Mouse (Mus musculus) MEL (cell line): ENCODE measurements around the gene Il10. TPM values are rescaled to one million over a fixed set of nuclear protein-coding genes. Genes with fewer than 3 reads are reported as not detected.

Experiments used
- DNase-seq: peaks from one replicate; pipeline ENCODE4 v3.0.0; 2011; ENCODE audit warnings: low read depth, low spot score
- H3K27ac ChIP-seq: 2 replicates; pipeline ENCODE4 v1.5.1; 2012; ENCODE audit warnings: low read depth, mild to moderate bottlenecking, control low read depth, low read length, moderate library complexity; ENCODE audit not compliant: control insufficient read depth
- H3K27me3 ChIP-seq, 2 experiments: fragments of 150-350 bp in 1 of 2; sonication (generic) in 1 of 2; 2 replicates each; pipeline ENCODE4 v1.6.1; 2012; ENCODE audit warnings: low read length in 2 of 2, mild to moderate bottlenecking in 2 of 2, improper control_type of control experiment in 1 of 2, moderate library complexity in 1 of 2; ENCODE audit not compliant: insufficient read depth in 2 of 2, control insufficient read depth in 1 of 2
- H3K36me3 ChIP-seq, 2 experiments: 2 replicates each; pipeline ENCODE4 v1.6.1; 2012 to 2014; ENCODE audit warnings: low read length in 2 of 2, improper control_type of control experiment in 1 of 2, inconsistent platforms in 1 of 2, mild to moderate bottlenecking in 1 of 2; ENCODE audit not compliant: insufficient read depth in 2 of 2, control insufficient read depth in 1 of 2
- H3K4me1 ChIP-seq, 2 experiments: fragments of 150-350 bp in 1 of 2; sonication (generic) in 1 of 2; 2 replicates each; pipeline ENCODE4 v1.6.1; 2012; ENCODE audit warnings: low read length in 2 of 2, improper control_type of control experiment in 1 of 2, mild to moderate bottlenecking in 1 of 2; ENCODE audit not compliant: insufficient read depth in 2 of 2, control insufficient read depth in 1 of 2
- H3K4me3 ChIP-seq, 2 experiments: fragments of 150-350 bp in 1 of 2; sonication (generic) in 1 of 2; 2 replicates each; pipeline ENCODE4 v1.5.1; 2012; ENCODE audit warnings: low read depth in 2 of 2, low read length in 2 of 2, mild to moderate bottlenecking in 2 of 2, moderate library complexity in 2 of 2, control low read depth in 1 of 2, improper control_type of control experiment in 1 of 2; ENCODE audit not compliant: control insufficient read depth in 1 of 2, insufficient read depth in 1 of 2
- H3K79me2 ChIP-seq: 2 replicates; pipeline ENCODE4 v1.6.1; 2012; ENCODE audit warnings: mild to moderate bottlenecking, low read length, moderate library complexity; ENCODE audit not compliant: control insufficient read depth, poor library complexity, insufficient read depth
- H3K9ac ChIP-seq: 2 replicates; pipeline ENCODE4 v1.6.1; 2012; ENCODE audit warnings: low read depth, mild to moderate bottlenecking, control low read depth, low read length, moderate library complexity; ENCODE audit not compliant: control insufficient read depth, poor library complexity, severe bottlenecking
- H3K9me3 ChIP-seq: fragments of 150-350 bp; sonication (generic); replicated peaks from 2 replicates; pipeline ENCODE4 v1.6.1; 2012; ENCODE audit warnings: mild to moderate bottlenecking, low read length, improper control_type of control experiment, moderate library complexity; ENCODE audit not compliant: insufficient read depth
- CTCF ChIP-seq, 3 experiments: IDR thresholded peaks in 2 of 3; conservative IDR thresholded peaks in 1 of 3; 2 replicates each; pipeline ENCODE4 v1.5.1; 2011 to 2012; ENCODE audit warnings: low read length in 3 of 3, low read depth in 2 of 3, mild to moderate bottlenecking in 2 of 3, improper control_type of control experiment in 1 of 3, inconsistent platforms in 1 of 3, mixed read lengths in 1 of 3, moderate library complexity in 1 of 3; ENCODE audit not compliant: control insufficient read depth in 1 of 3, insufficient read depth in 1 of 3, poor library complexity in 1 of 3, severe bottlenecking in 1 of 3
- E2F4 ChIP-seq: IDR thresholded peaks from 2 replicates; pipeline ENCODE4 v1.6.1; 2011; ENCODE audit warnings: low read depth, low read length, improper control_type of control experiment, borderline replicate concordance
- ELF1 ChIP-seq: IDR thresholded peaks from 2 replicates; pipeline ENCODE4 v1.6.1; 2014; ENCODE audit warnings: low read depth, mild to moderate bottlenecking, inconsistent platforms, low read length, improper control_type of control experiment, moderate library complexity
- HCFC1 ChIP-seq: IDR thresholded peaks from 2 replicates; pipeline ENCODE4 v1.6.1; 2012; ENCODE audit warnings: low read depth, mild to moderate bottlenecking, inconsistent platforms, low read length, improper control_type of control experiment, moderate library complexity
- JUND ChIP-seq: IDR thresholded peaks from 2 replicates; pipeline ENCODE4 v1.6.1; 2011; ENCODE audit warnings: low read depth, mild to moderate bottlenecking, improper control_type of control experiment, low read length
- MAX ChIP-seq: IDR thresholded peaks from 2 replicates; pipeline ENCODE4 v1.6.1; 2011; ENCODE audit warnings: low read length, improper control_type of control experiment
- MAZ ChIP-seq: IDR thresholded peaks from 2 replicates; pipeline ENCODE4 v1.6.1; 2012; ENCODE audit warnings: low read depth, mild to moderate bottlenecking, inconsistent platforms, low read length, improper control_type of control experiment
- MEF2A ChIP-seq: IDR thresholded peaks from 2 replicates; pipeline ENCODE4 v1.6.1; 2014; ENCODE audit warnings: low read depth, mild to moderate bottlenecking, inconsistent platforms, low read length, improper control_type of control experiment; ENCODE audit not compliant: poor library complexity, insufficient replicate concordance, severe bottlenecking; ENCODE audit errors: extremely low read depth
- MYB ChIP-seq: IDR thresholded peaks from 2 replicates; pipeline ENCODE4 v1.6.1; 2011; ENCODE audit warnings: mild to moderate bottlenecking, low read depth, low read length, improper control_type of control experiment
- POLR2A ChIP-seq, 2 experiments: IDR thresholded peaks; 2 replicates each; pipeline ENCODE4 v1.6.1; 2011 to 2012; ENCODE audit warnings: low read length in 2 of 2, mild to moderate bottlenecking in 2 of 2, control low read depth in 1 of 2, improper control_type of control experiment in 1 of 2, low read depth in 1 of 2, moderate library complexity in 1 of 2; ENCODE audit not compliant: control insufficient read depth in 1 of 2, insufficient read depth in 1 of 2, poor library complexity in 1 of 2
- RAD21 ChIP-seq: IDR thresholded peaks from 2 replicates; pipeline ENCODE4 v1.6.1; 2011; ENCODE audit warnings: mild to moderate bottlenecking, low read depth, low read length, improper control_type of control experiment
- RCOR1 ChIP-seq: IDR thresholded peaks from 2 replicates; pipeline ENCODE4 v1.6.1; 2012; ENCODE audit warnings: low read depth, mild to moderate bottlenecking, inconsistent platforms, low read length, improper control_type of control experiment
- SIN3A ChIP-seq: IDR thresholded peaks from 2 replicates; pipeline ENCODE4 v1.6.1; 2012; ENCODE audit warnings: low read length, improper control_type of control experiment, inconsistent platforms
- SMC3 ChIP-seq: IDR thresholded peaks from 2 replicates; pipeline ENCODE4 v1.6.1; 2011; ENCODE audit warnings: low read depth, low read length, improper control_type of control experiment
- TAL1 ChIP-seq: IDR thresholded peaks from 2 replicates; pipeline ENCODE4 v1.6.1; 2012; ENCODE audit warnings: mild to moderate bottlenecking, inconsistent platforms, low read length, moderate library complexity, mixed read lengths
- TBP ChIP-seq: IDR thresholded peaks from 2 replicates; pipeline ENCODE4 v1.8.0; 2011; ENCODE audit warnings: low read depth, low read length, improper control_type of control experiment
- ZC3H11A ChIP-seq: IDR thresholded peaks from 2 replicates; pipeline ENCODE4 v1.6.1; 2012; ENCODE audit warnings: low read depth, mild to moderate bottlenecking, inconsistent platforms, low read length, improper control_type of control experiment
- ZKSCAN1 ChIP-seq: IDR thresholded peaks from 2 replicates; pipeline ENCODE4 v1.6.1; 2012; ENCODE audit warnings: low read depth, mild to moderate bottlenecking, inconsistent platforms, low read length, improper control_type of control experiment, moderate library complexity
- ZNF384 ChIP-seq: IDR thresholded peaks from 2 replicates; pipeline ENCODE4 v1.6.1; 2012; ENCODE audit warnings: low read depth, mild to moderate bottlenecking, inconsistent platforms, low read length, improper control_type of control experiment
- polyA plus RNA-seq, 2 experiments: library from polyadenylated mRNA; stranded (reverse) in 1 of 2; unstranded in 1 of 2; fragments of >175 nt in 1 of 2; fragments of >200 nt in 1 of 2; gene quantifications; 2 replicates each; pipeline versions ENCODE4 v1.2.1 to v1.2.4; 2012; ENCODE audit warnings: low replicate concordance in 2 of 2, low read depth in 1 of 2; ENCODE audit not compliant: insufficient read length in 2 of 2, insufficient read depth in 1 of 2, missing spikeins in 1 of 2
- total RNA-seq: library from RNA; depleted of rRNA; stranded (reverse); fragments of 300-350 nt; gene quantifications from 2 replicates; pipeline ENCODE4 v1.2.3, GENCODE M21; 2012; rRNA removed

Il10 gene
- not detected in 2 replicates for total RNA-seq
- polyA plus RNA-seq, result not detected

GRCm38 (mm10) chr1:131019492-131020098 is at the start of gene Il10:
Gene Il10, plus strand, starts transcription at chr1:131019845.
- H3K4me3 ChIP-seq, result no peak within 1 kb of the TSS
- H3K36me3 ChIP-seq, result no peaks in the 10 kb centered on the region
- H3K4me1 ChIP-seq, result no peaks in the 10 kb centered on the region
- H3K79me2 ChIP-seq, result no peaks in the 10 kb centered on the region
- H3K27me3 ChIP-seq, result peaks cover 7 to 13% of the 10 kb centered on the region in 2 experiments
- H3K9ac ChIP-seq, result no peak within 1 kb of the TSS
- TF ChIP-seq HCFC1 (no peak), TAL1 (no peak), RCOR1 (no peak), SIN3A (no peak), MAX (no peak), ZNF384 (no peak), JUND (no peak), MAZ (no peak), MYB (no peak), ZKSCAN1 (no peak)
- no peak within 1 kb of the TSS for H3K27ac ChIP-seq
- no peaks in the 10 kb centered on the region for H3K9me3 ChIP-seq
- DNase-seq, result no peak

GRCm38 (mm10) chr1:130979455-130979854 is 40.2 kb upstream of the Il10 start:
- no peaks in the 10 kb centered on the region for H3K79me2 ChIP-seq
- no peaks in the 10 kb centered on the region; a peak in 2 of 4 replicates for H3K27me3 ChIP-seq
- no peaks in the 10 kb centered on the region for H3K9me3 ChIP-seq
- no peak overlapping the region for H3K9ac ChIP-seq
- no peaks in the 10 kb centered on the region for H3K4me1 ChIP-seq
- H3K4me3 ChIP-seq, result no peak overlapping the region
- peak; percentile 54 for TF ChIP-seq ZC3H11A
- no peak for TF ChIP-seq ELF1
- peak; percentile 83 for TF ChIP-seq SMC3
- TF ChIP-seq RAD21, result peak; percentile 73
- TF ChIP-seq CTCF (IDR thresholded peaks at IDR 0.05 in 2 of 3, conservative IDR thresholded peaks at IDR 0.05 in 1 of 3; ENCODE audit: control insufficient read depth in 1 of 3, insufficient read depth in 1 of 3, low read depth in 2 of 3, low read length in 3 of 3, poor library complexity in 1 of 3, severe bottlenecking in 1 of 3), result peak; percentile 66 to 86 (median 83)
- TF ChIP-seq POLR2A (IDR thresholded peaks at IDR 0.05; ENCODE audit: control insufficient read depth in 1 of 2, insufficient read depth in 1 of 2, low read depth in 1 of 2, low read length in 2 of 2, poor library complexity in 1 of 2), result no peak
- peak; percentile 70 for DNase-seq
- H3K36me3 ChIP-seq, result no peaks in the 10 kb centered on the region
- no peak overlapping the region for H3K27ac ChIP-seq

- Histone ChIP-seq H3K27me3 (no peaks in the 10 kb centered on the region; a peak in 2 of 4 replicates), H3K79me2 (no peaks in the 10 kb centered on the region), H3K9ac (no peak overlapping the region), H3K4me1 (no peaks in the 10 kb centered on the region), H3K9me3 (no peaks in the 10 kb centered on the region), H3K27ac (no peak overlapping the region), H3K4me3 (no peak overlapping the region)
- DNase-seq, result no peak
- 0 out of 2 replicates have a peak, but pooled peaks have one; percentile 17 for TF ChIP-seq ZC3H11A
- TF ChIP-seq SMC3, result peak; percentile 26; the same call in 1 of the 2 replicates
- no peak; the same call in none of the 2 replicates for TF ChIP-seq RAD21
- TF ChIP-seq E2F4, result no peak
- TF ChIP-seq TBP, result no peak
- TF ChIP-seq ZNF384, result no peak
- no peak for TF ChIP-seq MAX
- TF ChIP-seq MEF2A, result no peak
- TF ChIP-seq, all 39 proteins: peak for 2
- H3K36me3 ChIP-seq, result no peaks in the 10 kb centered on the region
These were observed 35.2 kb upstream of the Il10 start for GRCm38 (mm10) chr1:130984441-130984840.
